Mouse (Mus musculus): ENCODE measurements around the gene Cdc42ep1. TPM values are rescaled to one million over a fixed set of nuclear protein-coding genes. Genes with fewer than 3 reads are reported as not detected.

The Cdc42ep1 gene
- total RNA-seq, 2 experiments from 2014 or later, result 5.2 to 9.5 TPM

GRCm38 (mm10) chr15:78828315-78828714 lies 14.1 kb upstream of the Cdc42ep1 start:
- DNase-seq (ENCODE audit: low spot score), result no peak

- no peak for DNase-seq (ENCODE audit: low spot score)
Measured at GRCm38 (mm10) chr15:78829636-78830035, 12.8 kb upstream of the Cdc42ep1 start.

GRCm38 (mm10) chr15:78830742-78831719 lies 11.4 kb upstream of the Cdc42ep1 start:
- no peak for DNase-seq (ENCODE audit: low spot score)

- no peak for DNase-seq (ENCODE audit: low spot score)
Measured at GRCm38 (mm10) chr15:78831720-78832657, 10.4 kb upstream of the Cdc42ep1 start.

GRCm38 (mm10) chr15:78832701-78833123 lies 9.7 kb upstream of the Cdc42ep1 start:
- DNase-seq (ENCODE audit: low spot score), result peak; percentile 85

GRCm38 (mm10) chr15:78833582-78833981 lies 8.8 kb upstream of the Cdc42ep1 start:
- no peak for DNase-seq (ENCODE audit: low spot score)

GRCm38 (mm10) chr15:78834233-78835005 lies 8.0 kb upstream of the Cdc42ep1 start:
- DNase-seq (ENCODE audit: low spot score), result no peak

GRCm38 (mm10) chr15:78835200-78836085 lies 7.0 kb upstream of the Cdc42ep1 start:
- DNase-seq (ENCODE audit: low spot score), result no peak

- DNase-seq (ENCODE audit: low spot score), result peak; percentile 57
Measured at GRCm38 (mm10) chr15:78836086-78836621, 6.3 kb upstream of the Cdc42ep1 start.

- DNase-seq (ENCODE audit: low spot score), result no peak
Measured at GRCm38 (mm10) chr15:78839744-78840143, 2.7 kb upstream of the Cdc42ep1 start.

- DNase-seq (ENCODE audit: low spot score), result no peak
Measured at GRCm38 (mm10) chr15:78840241-78840640, 2.2 kb upstream of the Cdc42ep1 start.

GRCm38 (mm10) chr15:78840751-78841150 lies 1.7 kb upstream of the Cdc42ep1 start:
- DNase-seq (ENCODE audit: low spot score), result no peak

- no peak for DNase-seq (ENCODE audit: low spot score)
Measured at GRCm38 (mm10) chr15:78841161-78841790, 1.1 kb upstream of the Cdc42ep1 start.

GRCm38 (mm10) chr15:78843581-78844469 lies 1.4 kb downstream of the Cdc42ep1 start:
- DNase-seq (ENCODE audit: low spot score), result no peak

- DNase-seq (ENCODE audit: low spot score), result peak; percentile 76
Measured at GRCm38 (mm10) chr15:78844791-78845190, 2.4 kb downstream of the Cdc42ep1 start.

GRCm38 (mm10) chr15:78845321-78845720 lies 2.9 kb downstream of the Cdc42ep1 start:
- DNase-seq (ENCODE audit: low spot score), result no peak

- no peak for DNase-seq (ENCODE audit: low spot score)
Measured at GRCm38 (mm10) chr15:78845867-78846266, 3.4 kb downstream of the Cdc42ep1 start.

- no peak for DNase-seq (ENCODE audit: low spot score)
Measured at GRCm38 (mm10) chr15:78846352-78846751, 3.9 kb downstream of the Cdc42ep1 start.
